Mouse (Mus musculus) hindlimb bud, embryonic 11.5 days (tissue): Measurements from ENCODE around the gene Slc11a1.
"Not testable (repeated sequence)": the region's sequence is repeated elsewhere in the genome, so short reads cannot be mapped to it uniquely, and the experiment has no call there.

Source experiments
- DNase-seq: peaks from one replicate; pipeline ENCODE4 v3.0.0-alpha.2; 2012; ENCODE audit warnings: low read depth, low spot score; ENCODE audit errors: extremely low spot score

Gene Slc11a1

GRCm38 (mm10) chr1:74386363-74386713 lies 11.3 kb downstream of the Slc11a1 start:
- DNase-seq, result no peak

GRCm38 (mm10) chr1:74386714-74387385 lies 11.9 kb downstream of the Slc11a1 start:
- DNase-seq, result peak; percentile 93

- no peak for DNase-seq
Measured at GRCm38 (mm10) chr1:74387386-74387988, 12.5 kb downstream of the Slc11a1 start.

- DNase-seq, result no peak
Measured at GRCm38 (mm10) chr1:74388398-74388920, 13.5 kb downstream of the Slc11a1 start.

- no peak for DNase-seq
Measured at GRCm38 (mm10) chr1:74389831-74390286, 14.9 kb downstream of the Slc11a1 start.

GRCm38 (mm10) chr1:74390287-74390906 lies 15.4 kb downstream of the Slc11a1 start:
- DNase-seq, result peak; percentile 28

- DNase-seq, result peak; percentile 52
Measured at GRCm38 (mm10) chr1:74390924-74391748, 16.1 kb downstream of the Slc11a1 start, which contains the start of gene Ctdsp1. Ctdsp1 (plus strand) TSS chr1:74391509.

GRCm38 (mm10) chr1:74391844-74392441 lies 16.9 kb downstream of the Slc11a1 start:
- no peak for DNase-seq

GRCm38 (mm10) chr1:74392446-74392994 lies 17.5 kb downstream of the Slc11a1 start:
- no peak for DNase-seq

- no peak for DNase-seq
Measured at GRCm38 (mm10) chr1:74393010-74393409, 18.0 kb downstream of the Slc11a1 start.

- no peak for DNase-seq
Measured at GRCm38 (mm10) chr1:74393697-74394096, 18.7 kb downstream of the Slc11a1 start.

- DNase-seq, result no peak
Measured at GRCm38 (mm10) chr1:74394311-74394710, 19.3 kb downstream of the Slc11a1 start.

- DNase-seq, result no peak
Measured at GRCm38 (mm10) chr1:74394858-74395257, 19.9 kb downstream of the Slc11a1 start.

- no peak for DNase-seq
Measured at GRCm38 (mm10) chr1:74395290-74395689, 20.3 kb downstream of the Slc11a1 start.

- DNase-seq, result not testable (repeated sequence)
Measured at GRCm38 (mm10) chr1:74396456-74397222, 21.6 kb downstream of the Slc11a1 start.

- peak; percentile 97 for DNase-seq
Measured at GRCm38 (mm10) chr1:74397268-74397918, 22.4 kb downstream of the Slc11a1 start.

- DNase-seq, result peak; percentile 53
Measured at GRCm38 (mm10) chr1:74397919-74398451, 23.0 kb downstream of the Slc11a1 start.

GRCm38 (mm10) chr1:74400531-74400930 lies 25.5 kb downstream of the Slc11a1 start:
- DNase-seq, result no peak
